Mouse (Mus musculus): ENCODE measurements at regions not wholly inside any gene's neighbourhood (a gene's known extent, or its start where the extent isn't known, plus 50 kb on each side); places are given as distances from the start of the nearest gene placed in this dataset.
A peak's percentile ranks its signal among the peaks of the same experiment; 100 is the strongest.

- H3K27ac ChIP-seq (ENCODE audit: low read length): no peak overlapping the region
- H3K4me3 ChIP-seq (ENCODE audit: low read depth, low read length): no peak overlapping the region
- no peaks in the 10 kb centered on the region for H3K27me3 ChIP-seq (ENCODE audit: control insufficient read depth, insufficient read depth, low read length)
- no peak; the same call in 1 of the 2 replicates for ATAC-seq (ENCODE audit: insufficient number of reproducible peaks, insufficient read depth, low FRiP score, low read depth)
- H3K4me2 ChIP-seq (replicated peaks; ENCODE audit: low read depth, low read length): no peak overlapping the region
- 82% methylated on average over 10 of the region's 10 CpGs for whole genome bisulfite sequencing
- no peaks in the 10 kb centered on the region for H3K36me3 ChIP-seq (ENCODE audit: control insufficient read depth, insufficient read depth, low read length)
- no peak overlapping the region for H3K9ac ChIP-seq (replicated peaks; ENCODE audit: low read depth, low read length)
- H3K4me1 ChIP-seq (ENCODE audit: control insufficient read depth, insufficient read depth, low read length): 0 out of 2 replicates have a peak, but pooled peaks cover 2% of the 10 kb centered on the region
- H3K9me3 ChIP-seq (ENCODE audit: control insufficient read depth, low read depth, low read length): no peaks in the 10 kb centered on the region
These were observed 173.1 kb downstream of the Cdc5l start for GRCm38 (mm10) chr17:45260421-45260820.

- Histone ChIP-seq H3K4me3 (ENCODE audit: low read depth, low read length) (no peak overlapping the region), H3K9me3 (ENCODE audit: control insufficient read depth, low read depth, low read length) (no peaks in the 10 kb centered on the region), H3K36me3 (ENCODE audit: control insufficient read depth, insufficient read depth, low read length) (no peaks in the 10 kb centered on the region), H3K4me2 (replicated peaks; ENCODE audit: low read depth, low read length) (no peak overlapping the region), H3K27ac (ENCODE audit: low read length) (no peak overlapping the region), H3K9ac (replicated peaks; ENCODE audit: low read depth, low read length) (no peak overlapping the region), H3K4me1 (ENCODE audit: control insufficient read depth, insufficient read depth, low read length) (peaks cover 7% of the 10 kb centered on the region; the same call in 1 of the 2 replicates), H3K27me3 (ENCODE audit: control insufficient read depth, insufficient read depth, low read length) (no peaks in the 10 kb centered on the region)
- 68% methylated on average over 7 of the region's 7 CpGs for WGBS
- ATAC-seq (ENCODE audit: insufficient number of reproducible peaks, insufficient read depth, low FRiP score, low read depth): no peak
These were observed 175.5 kb downstream of the Cdc5l start for GRCm38 (mm10) chr17:45258007-45258406.

GRCm38 (mm10) chr17:45252593-45253230, 180.8 kb downstream of the Cdc5l start:
- no peak overlapping the region for H3K9ac ChIP-seq (replicated peaks; ENCODE audit: low read depth, low read length)
- peaks cover 17% of the 10 kb centered on the region; the same call in 1 of the 2 replicates for H3K4me1 ChIP-seq (ENCODE audit: control insufficient read depth, insufficient read depth, low read length)
- H3K27ac ChIP-seq (ENCODE audit: low read length): no peak overlapping the region
- no peaks in the 10 kb centered on the region for H3K36me3 ChIP-seq (ENCODE audit: control insufficient read depth, insufficient read depth, low read length)
- H3K4me2 ChIP-seq (replicated peaks; ENCODE audit: low read depth, low read length): 0 out of 2 replicates have a peak overlapping the region, but pooled peaks have one; percentile 5
- WGBS: 29% methylated on average over 15 of the region's 15 CpGs
- no peak overlapping the region for H3K4me3 ChIP-seq (ENCODE audit: low read depth, low read length)
- ATAC-seq (ENCODE audit: insufficient number of reproducible peaks, insufficient read depth, low FRiP score, low read depth): peak; percentile 62; the same call in 1 of the 2 replicates
- no peaks in the 10 kb centered on the region for H3K9me3 ChIP-seq (ENCODE audit: control insufficient read depth, low read depth, low read length)
- no peaks in the 10 kb centered on the region for H3K27me3 ChIP-seq (ENCODE audit: control insufficient read depth, insufficient read depth, low read length)

GRCm38 (mm10) chr17:45251034-45251730, 182.4 kb downstream of the Cdc5l start:
- ATAC-seq (ENCODE audit: insufficient number of reproducible peaks, insufficient read depth, low FRiP score, low read depth): no peak; the same call in 1 of the 2 replicates
- H3K4me1 ChIP-seq (ENCODE audit: control insufficient read depth, insufficient read depth, low read length): peaks cover 19% of the 10 kb centered on the region
- H3K27ac ChIP-seq (ENCODE audit: low read length): no peak overlapping the region
- no peak overlapping the region for H3K4me3 ChIP-seq (ENCODE audit: low read depth, low read length)
- H3K9ac ChIP-seq (replicated peaks; ENCODE audit: low read depth, low read length): no peak overlapping the region
- no peaks in the 10 kb centered on the region for H3K9me3 ChIP-seq (ENCODE audit: control insufficient read depth, low read depth, low read length)
- no peaks in the 10 kb centered on the region for H3K36me3 ChIP-seq (ENCODE audit: control insufficient read depth, insufficient read depth, low read length)
- 37% methylated on average over 22 of the region's 22 CpGs for WGBS
- no peaks in the 10 kb centered on the region for H3K27me3 ChIP-seq (ENCODE audit: control insufficient read depth, insufficient read depth, low read length)
- H3K4me2 ChIP-seq (replicated peaks; ENCODE audit: low read depth, low read length): no peak overlapping the region

GRCm38 (mm10) chr17:45250450-45250849, 183.1 kb downstream of the Cdc5l start:
- Histone ChIP-seq H3K4me2 (replicated peaks; ENCODE audit: low read depth, low read length) (no peak overlapping the region), H3K9me3 (ENCODE audit: control insufficient read depth, low read depth, low read length) (no peaks in the 10 kb centered on the region), H3K36me3 (ENCODE audit: control insufficient read depth, insufficient read depth, low read length) (no peaks in the 10 kb centered on the region), H3K27ac (ENCODE audit: low read length) (no peak overlapping the region), H3K4me3 (ENCODE audit: low read depth, low read length) (no peak overlapping the region), H3K4me1 (ENCODE audit: control insufficient read depth, insufficient read depth, low read length) (peaks cover 19% of the 10 kb centered on the region), H3K27me3 (ENCODE audit: control insufficient read depth, insufficient read depth, low read length) (no peaks in the 10 kb centered on the region), H3K9ac (replicated peaks; ENCODE audit: low read depth, low read length) (no peak overlapping the region)
- 74% methylated on average over 10 of the region's 10 CpGs for WGBS
- no peak for ATAC-seq (ENCODE audit: insufficient number of reproducible peaks, insufficient read depth, low FRiP score, low read depth)

GRCm38 (mm10) chr17:45247142-45248137, 186.1 kb downstream of the Cdc5l start:
- Histone ChIP-seq H3K4me3 (ENCODE audit: low read depth, low read length) (no peak overlapping the region), H3K4me1 (ENCODE audit: control insufficient read depth, insufficient read depth, low read length) (peaks cover 6% of the 10 kb centered on the region), H3K9me3 (ENCODE audit: control insufficient read depth, low read depth, low read length) (no peaks in the 10 kb centered on the region), H3K9ac (replicated peaks; ENCODE audit: low read depth, low read length) (no peak overlapping the region), H3K27me3 (ENCODE audit: control insufficient read depth, insufficient read depth, low read length) (no peaks in the 10 kb centered on the region), H3K36me3 (ENCODE audit: control insufficient read depth, insufficient read depth, low read length) (no peaks in the 10 kb centered on the region), H3K4me2 (replicated peaks; ENCODE audit: low read depth, low read length) (no peak overlapping the region), H3K27ac (ENCODE audit: low read length) (no peak overlapping the region)
- WGBS: 71% methylated on average over 29 of the region's 29 CpGs
- ATAC-seq (ENCODE audit: insufficient number of reproducible peaks, insufficient read depth, low FRiP score, low read depth): no peak

GRCm38 (mm10) chr17:45244870-45245269, 188.7 kb downstream of the Cdc5l start:
- 61% methylated on average over 10 of the region's 10 CpGs for WGBS
- Histone ChIP-seq H3K36me3 (ENCODE audit: control insufficient read depth, insufficient read depth, low read length) (no peaks in the 10 kb centered on the region), H3K27ac (ENCODE audit: low read length) (no peak overlapping the region), H3K4me2 (replicated peaks; ENCODE audit: low read depth, low read length) (no peak overlapping the region), H3K27me3 (ENCODE audit: control insufficient read depth, insufficient read depth, low read length) (no peaks in the 10 kb centered on the region), H3K9ac (replicated peaks; ENCODE audit: low read depth, low read length) (no peak overlapping the region), H3K9me3 (ENCODE audit: control insufficient read depth, low read depth, low read length) (no peaks in the 10 kb centered on the region), H3K4me1 (ENCODE audit: control insufficient read depth, insufficient read depth, low read length) (peaks cover 2% of the 10 kb centered on the region; the same call in 1 of the 2 replicates), H3K4me3 (ENCODE audit: low read depth, low read length) (no peak overlapping the region)
- ATAC-seq (ENCODE audit: insufficient number of reproducible peaks, insufficient read depth, low FRiP score, low read depth): no peak

GRCm38 (mm10) chr17:45243103-45243502, 190.4 kb downstream of the Cdc5l start:
- 30% methylated on average over 7 of the region's 7 CpGs for WGBS
- H3K4me2 ChIP-seq (replicated peaks; ENCODE audit: low read depth, low read length): no peak overlapping the region
- no peak overlapping the region for H3K4me3 ChIP-seq (ENCODE audit: low read depth, low read length)
- no peaks in the 10 kb centered on the region for H3K36me3 ChIP-seq (ENCODE audit: control insufficient read depth, insufficient read depth, low read length)
- H3K9ac ChIP-seq (replicated peaks; ENCODE audit: low read depth, low read length): no peak overlapping the region
- no peaks in the 10 kb centered on the region for H3K9me3 ChIP-seq (ENCODE audit: control insufficient read depth, low read depth, low read length)
- H3K27ac ChIP-seq (ENCODE audit: low read length): no peak overlapping the region
- peak; percentile 59; the same call in 1 of the 2 replicates for ATAC-seq (ENCODE audit: insufficient number of reproducible peaks, insufficient read depth, low FRiP score, low read depth)
- peaks cover 2% of the 10 kb centered on the region; the same call in 1 of the 2 replicates for H3K4me1 ChIP-seq (ENCODE audit: control insufficient read depth, insufficient read depth, low read length)
- H3K27me3 ChIP-seq (ENCODE audit: control insufficient read depth, insufficient read depth, low read length): no peaks in the 10 kb centered on the region
